Mouse (Mus musculus): ENCODE measurements around the gene Zfyve16. TPM values are rescaled to one million over a fixed set of nuclear protein-coding genes. Genes with fewer than 3 reads are reported as not detected.

Zfyve16 gene
- 10 to 100 TPM; 19.2 to 20.3 TPM for total RNA-seq (2021)

DNA sequence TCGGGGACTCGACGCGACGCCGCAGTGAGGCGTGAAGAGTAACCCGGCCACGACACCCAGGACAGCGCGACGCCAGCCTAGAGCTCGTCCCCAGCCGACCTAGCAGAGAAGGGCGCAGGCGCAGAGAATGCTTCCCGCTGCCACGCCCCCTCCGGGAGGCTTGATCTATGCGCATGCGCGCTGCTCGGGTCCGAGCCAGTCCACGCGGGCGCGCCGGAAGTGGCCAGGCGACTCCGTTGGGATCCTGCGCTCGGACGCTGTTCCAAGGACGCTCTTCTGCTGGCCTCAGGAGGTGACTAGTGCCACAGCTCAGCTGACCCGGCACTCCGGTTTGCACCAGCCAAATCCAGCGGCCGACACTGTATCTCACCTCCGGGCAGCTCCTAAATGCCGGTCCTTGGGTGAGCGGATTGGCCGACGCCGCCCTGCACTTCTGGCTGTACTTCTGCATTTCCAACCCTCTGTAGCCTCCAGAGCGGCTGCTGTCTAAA is at the start of gene Zfyve16:
TSS of gene Zfyve16 (minus strand) at position 148 of the 491 bp plus-strand sequence.
- DNase-seq: peak; percentile 99

DNA sequence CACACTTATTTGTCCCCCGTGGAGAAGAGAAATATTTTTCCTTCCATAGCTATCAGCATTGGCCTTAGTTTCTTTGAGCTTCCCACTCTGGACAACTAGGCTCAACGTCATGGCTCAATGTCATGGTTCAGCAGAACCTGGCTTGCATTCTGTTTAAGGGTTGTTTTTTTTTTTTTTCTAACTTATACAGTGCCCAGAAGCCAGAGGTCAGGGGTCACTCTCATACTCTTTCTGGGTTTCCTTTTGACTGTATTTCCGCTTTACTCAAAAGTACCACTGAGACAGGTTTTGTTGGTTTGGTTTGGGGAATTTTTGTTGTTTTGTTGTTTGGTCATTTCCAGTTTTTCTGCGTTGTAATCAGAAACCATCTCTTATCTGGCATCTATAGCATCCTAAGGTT is 47.5 kb upstream of the Zfyve16 start:
- no peak for DNase-seq

DNA sequence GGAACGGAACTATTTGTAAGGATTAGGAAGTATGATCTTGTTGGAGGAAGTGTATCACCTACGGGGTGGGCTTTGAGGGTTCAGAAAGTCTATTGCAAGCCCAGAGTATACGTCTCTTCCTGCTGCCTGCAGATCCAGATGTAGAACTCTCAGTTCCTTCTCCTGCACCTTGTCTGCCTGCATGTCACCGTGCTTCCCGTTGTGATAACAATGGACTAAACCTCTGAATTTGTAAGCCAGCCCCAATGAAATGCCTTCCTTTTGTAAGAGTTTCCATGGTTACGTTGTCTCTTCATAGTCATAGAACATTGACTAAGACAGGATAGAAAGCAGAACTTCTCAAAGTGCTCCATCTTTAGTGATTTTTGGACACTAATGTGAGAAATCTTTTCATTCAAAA is 46.0 kb upstream of the Zfyve16 start:
- no peak for DNase-seq

GRCm38 (mm10) chr13:92576072-92576471 is 45.4 kb upstream of the Zfyve16 start, which contains the start of gene Spz1:
Spz1 (minus strand) TSS chr13:92576172.
- no peak for DNase-seq

- no peak for DNase-seq
These were observed 28.8 kb upstream of the Zfyve16 start for GRCm38 (mm10) chr13:92559429-92559828.

- DNase-seq: no peak
These were observed 26.6 kb upstream of the Zfyve16 start for GRCm38 (mm10) chr13:92557229-92557628.

GRCm38 (mm10) chr13:92556458-92557126 is 25.9 kb upstream of the Zfyve16 start:
- DNase-seq: no peak

DNA sequence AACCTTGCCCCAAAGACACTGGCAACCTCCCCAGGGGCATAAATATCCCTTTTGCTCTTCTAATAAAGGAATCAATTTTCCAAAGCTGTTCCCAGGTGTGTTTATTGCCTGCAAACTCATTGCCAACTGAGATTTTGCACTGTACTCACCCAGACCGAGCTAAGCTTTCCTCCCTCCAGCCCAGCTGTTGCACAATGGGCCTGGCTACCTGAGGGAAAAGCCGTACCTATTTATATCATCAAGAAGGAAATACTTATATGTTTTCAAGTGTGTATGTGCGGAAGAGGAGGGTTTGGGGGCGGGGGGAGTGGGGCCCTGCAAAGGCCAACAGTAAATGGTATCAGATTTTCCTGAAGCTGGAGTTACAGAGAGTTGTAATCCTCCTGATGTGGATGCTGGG is 16.4 kb upstream of the Zfyve16 start:
- no peak for DNase-seq

GRCm38 (mm10) chr13:92540997-92541396 is 10.3 kb upstream of the Zfyve16 start:
- DNase-seq: no peak

- DNase-seq: no peak
These were observed 8.5 kb upstream of the Zfyve16 start for GRCm38 (mm10) chr13:92539126-92539525.

- no peak for DNase-seq
These were observed 3.1 kb upstream of the Zfyve16 start for GRCm38 (mm10) chr13:92533801-92534200.

DNA sequence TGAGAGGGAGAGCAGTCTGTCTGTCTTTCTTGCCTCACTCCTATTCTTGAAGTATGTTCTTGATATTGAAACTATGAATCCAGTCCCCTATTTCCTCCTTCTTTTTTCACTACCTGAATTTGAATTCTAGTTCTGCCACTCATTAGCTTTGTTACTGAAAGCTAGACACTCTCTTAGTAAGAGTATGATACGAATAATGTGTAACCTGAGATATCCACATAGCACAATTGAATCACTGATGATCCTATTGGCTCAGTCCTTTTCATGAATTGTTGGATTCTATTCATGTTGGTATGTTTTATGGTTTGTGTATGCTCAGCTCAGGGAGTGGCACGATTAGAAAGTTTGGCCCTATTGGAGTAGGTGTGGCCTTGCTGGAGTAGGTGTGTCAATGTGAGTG is 1.5 kb upstream of the Zfyve16 start:
- DNase-seq: no peak

DNA sequence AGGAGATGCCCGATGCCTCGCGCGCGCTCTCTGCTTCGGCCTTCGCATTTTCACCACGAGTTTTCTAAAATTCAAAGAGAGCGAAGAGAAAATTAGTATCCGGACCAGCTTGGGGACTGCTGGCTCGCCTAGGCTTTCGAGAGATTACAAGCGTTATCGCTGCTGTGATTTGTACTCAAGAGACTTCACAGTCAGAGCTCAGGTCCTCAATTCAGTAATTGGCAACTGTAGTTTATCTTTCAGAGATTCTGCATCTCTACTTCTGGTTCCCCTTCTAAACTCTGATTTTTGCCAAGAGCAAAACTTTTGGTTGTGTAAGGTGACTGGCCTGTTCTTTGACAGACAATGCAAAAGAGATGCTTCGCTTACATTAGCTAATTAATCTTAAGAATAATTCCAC is 569 bp upstream of the Zfyve16 start:
- no peak for DNase-seq

GRCm38 (mm10) chr13:92529828-92530720 is 594 bp downstream of the Zfyve16 start:
- DNase-seq: no peak

- DNase-seq: no peak
These were observed 7.4 kb downstream of the Zfyve16 start for GRCm38 (mm10) chr13:92523178-92523813.

- no peak for DNase-seq
These were observed 25.8 kb downstream of the Zfyve16 start for GRCm38 (mm10) chr13:92504871-92505270.

- DNase-seq: no peak
These were observed 38.7 kb downstream of the Zfyve16 start for GRCm38 (mm10) chr13:92491923-92492322.

DNA sequence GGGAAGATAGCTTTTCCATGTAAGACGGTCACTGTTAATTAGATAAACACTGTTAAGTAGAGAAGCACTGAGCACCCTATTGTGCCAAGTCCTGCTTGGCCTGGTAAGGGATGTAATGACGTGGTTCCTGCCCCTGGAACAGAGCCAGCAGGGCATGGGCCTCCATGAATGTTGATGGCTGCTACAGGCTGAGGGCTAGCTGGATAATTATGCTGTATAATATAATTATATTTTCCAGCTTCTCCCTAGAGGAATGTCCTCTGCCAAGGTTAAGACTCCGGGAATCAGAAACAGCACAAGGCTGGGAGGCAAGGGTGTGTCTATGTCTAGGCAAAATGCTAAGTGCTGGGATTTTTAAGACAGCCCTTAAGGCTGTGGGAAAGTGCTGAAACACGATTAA is 39.9 kb downstream of the Zfyve16 start:
- DNase-seq: peak; percentile 35

GRCm38 (mm10) chr13:92483852-92484463 is 46.7 kb downstream of the Zfyve16 start, which contains the start of gene Fam151b:
Fam151b (minus strand) TSS chr13:92484015.
- DNase-seq: peak; percentile 90

- peak; percentile 62 for DNase-seq
These were observed 47.3 kb downstream of the Zfyve16 start for GRCm38 (mm10) chr13:92483348-92483747.

- DNase-seq: no peak
These were observed 60.5 kb downstream of the Zfyve16 start for GRCm38 (mm10) chr13:92470151-92470550.

GRCm38 (mm10) chr13:92469381-92469780 is 61.3 kb downstream of the Zfyve16 start:
- no peak for DNase-seq
